Mouse (Mus musculus) urinary bladder, postnatal 14 days (tissue): ENCODE measurements around the gene Sgf29.

Experiments
- DNase-seq: peaks from one replicate; pipeline ENCODE4 v3.0.0; 2021; ENCODE audit warnings: low spot score

Sgf29 gene

DNA sequence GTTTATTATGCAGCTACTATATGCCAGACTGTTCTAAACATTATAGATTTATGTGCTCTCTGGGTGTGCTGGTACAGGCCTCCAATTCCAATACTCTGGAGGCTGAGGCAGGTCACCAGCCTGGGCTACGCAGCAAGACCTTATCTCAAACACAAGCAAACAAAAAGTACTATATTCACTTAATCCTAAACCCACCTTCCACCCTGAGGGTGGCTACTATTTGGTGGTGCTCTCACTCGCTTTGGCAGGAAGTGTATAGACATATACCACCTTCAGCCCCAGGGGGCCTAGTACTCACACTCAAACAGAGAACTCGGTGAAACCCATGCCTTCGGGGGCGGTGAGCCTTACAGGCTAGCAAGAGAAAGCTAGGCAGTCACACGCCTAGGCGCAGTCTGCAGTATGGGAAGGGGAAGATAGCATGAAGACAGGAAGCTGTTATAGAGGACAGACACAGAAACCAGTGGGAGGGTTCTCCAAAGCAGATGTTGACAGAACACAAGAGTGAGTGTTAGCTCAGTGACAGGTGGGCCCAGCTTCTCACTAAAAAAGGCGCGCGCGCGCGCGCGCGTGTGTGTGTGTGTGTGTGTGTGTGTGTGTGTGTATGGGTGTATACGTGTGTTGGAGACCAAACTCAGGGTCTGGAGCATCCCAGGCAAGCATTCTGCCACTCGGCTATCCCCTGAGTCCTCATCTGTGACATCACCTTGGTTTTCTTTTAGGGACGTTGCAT is 58.5 kb downstream of the Sgf29 start, which contains the start of gene Coro1a:
Gene Coro1a (minus strand): TSS at position 346 of the 733 bp plus-strand sequence.
- DNase-seq = no peak

DNA sequence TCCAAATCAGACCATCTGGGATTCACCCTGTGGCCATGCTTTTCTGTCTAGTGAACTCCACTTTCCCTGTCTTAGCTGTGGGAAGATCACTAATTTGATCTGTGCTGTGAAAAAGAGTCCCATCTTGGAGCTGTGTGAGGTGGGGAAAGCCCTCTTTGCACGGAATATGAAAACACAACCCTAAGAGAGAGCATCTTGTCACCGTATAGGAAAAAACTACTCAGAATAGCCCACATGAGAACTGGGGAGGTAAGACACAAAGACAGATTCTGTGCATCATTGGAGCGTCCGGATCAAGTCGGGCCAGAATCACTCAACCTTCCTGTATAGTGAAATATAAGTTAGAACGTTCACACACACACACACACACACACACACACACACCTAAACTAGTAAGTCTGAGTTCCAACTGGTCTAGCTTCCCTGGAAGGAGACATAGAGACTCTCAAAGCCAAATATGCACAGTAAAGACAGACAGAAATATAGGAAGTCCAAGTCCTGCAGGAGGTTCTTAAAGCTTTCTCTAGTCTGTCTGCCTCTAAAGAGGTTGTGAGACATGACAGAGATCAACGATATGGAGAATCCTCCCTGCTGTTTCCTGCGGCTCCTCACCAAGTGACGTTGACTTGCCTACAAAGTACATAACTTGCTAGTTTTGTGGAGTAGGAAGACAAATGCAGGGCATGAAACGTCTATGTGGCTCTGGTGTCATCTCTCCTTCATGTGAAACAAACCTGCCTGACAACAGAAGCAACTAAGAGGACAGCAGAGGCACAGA is 59.3 kb downstream of the Sgf29 start:
- DNase-seq = no peak

DNA sequence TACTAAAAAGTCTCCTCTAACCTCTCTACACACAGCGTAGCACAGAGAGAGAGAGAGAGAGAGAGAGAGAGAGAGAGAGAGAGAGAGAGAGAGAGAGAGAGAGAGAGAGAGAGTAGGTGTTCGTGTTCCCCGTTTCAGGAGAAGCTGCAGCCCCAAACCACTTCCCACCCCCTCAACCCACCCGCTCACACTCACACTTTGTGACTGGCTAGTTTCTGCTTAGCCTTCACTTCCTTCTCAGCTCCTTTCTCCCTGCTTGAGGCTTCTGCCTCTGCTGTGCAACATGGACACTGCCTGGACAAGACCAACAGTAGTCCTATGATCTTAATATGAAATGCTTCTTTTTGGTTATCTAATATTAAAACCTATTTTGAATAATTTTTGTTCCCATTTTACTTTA is 61.2 kb downstream of the Sgf29 start:
- DNase-seq = no peak

DNA sequence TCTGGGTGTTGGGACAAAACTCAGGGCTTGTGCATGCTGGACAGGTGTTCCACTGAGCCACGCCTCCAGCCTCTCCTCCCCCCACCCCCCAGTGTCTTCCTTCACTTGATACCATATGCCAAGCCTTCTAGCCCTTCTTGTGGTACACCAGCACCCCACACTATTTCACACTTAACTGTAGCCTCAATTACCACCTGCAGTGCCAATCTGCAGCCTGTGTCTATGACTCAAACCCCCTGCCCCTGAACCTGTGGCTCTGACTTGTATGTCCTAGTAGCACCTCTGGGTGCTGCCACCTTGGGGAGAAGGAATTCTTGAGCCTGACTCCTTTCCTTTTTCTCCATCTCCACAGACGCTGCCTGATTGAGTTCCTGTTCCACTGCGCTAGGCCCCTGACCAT is 62.8 kb downstream of the Sgf29 start:
- no peak for DNase-seq

DNA sequence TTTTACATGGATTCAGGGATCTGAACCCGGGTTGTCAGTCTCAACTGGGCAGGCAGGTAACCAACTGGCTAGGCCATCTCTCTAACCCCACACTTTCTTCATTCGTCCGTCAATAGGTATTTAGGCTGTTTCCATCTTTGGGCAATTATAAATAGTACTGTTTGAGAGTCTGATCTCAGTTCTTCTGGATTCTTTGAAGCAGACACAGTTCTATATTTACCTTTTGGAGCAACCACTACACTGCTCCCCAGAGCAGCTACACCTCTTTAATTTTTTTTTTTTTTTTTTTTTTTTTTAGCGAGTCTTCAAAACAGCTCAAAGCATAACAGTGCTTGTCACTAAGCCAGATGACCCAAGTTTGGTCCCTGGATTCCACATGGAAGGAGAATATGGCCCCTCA is 66.6 kb downstream of the Sgf29 start:
- DNase-seq = no peak

DNA sequence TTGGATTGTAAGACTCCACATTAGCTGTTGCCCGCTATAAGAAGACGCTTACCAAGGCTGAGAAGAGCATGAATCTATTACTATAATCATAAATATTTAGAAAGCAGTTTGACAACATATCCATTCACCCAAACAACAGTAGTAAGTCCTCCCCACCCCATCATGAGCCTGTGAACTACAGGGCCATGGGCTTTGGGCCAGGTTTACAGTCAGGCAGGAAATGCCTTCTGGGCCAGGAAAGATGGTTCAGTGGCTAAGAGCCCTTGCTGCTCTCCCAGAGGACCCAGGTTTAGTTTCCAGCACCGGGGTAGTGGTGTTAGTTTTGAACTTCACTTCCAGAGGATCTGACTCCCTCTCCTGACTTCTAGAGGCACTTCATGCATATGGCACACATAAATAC is 68.5 kb downstream of the Sgf29 start:
- no peak for DNase-seq

DNA sequence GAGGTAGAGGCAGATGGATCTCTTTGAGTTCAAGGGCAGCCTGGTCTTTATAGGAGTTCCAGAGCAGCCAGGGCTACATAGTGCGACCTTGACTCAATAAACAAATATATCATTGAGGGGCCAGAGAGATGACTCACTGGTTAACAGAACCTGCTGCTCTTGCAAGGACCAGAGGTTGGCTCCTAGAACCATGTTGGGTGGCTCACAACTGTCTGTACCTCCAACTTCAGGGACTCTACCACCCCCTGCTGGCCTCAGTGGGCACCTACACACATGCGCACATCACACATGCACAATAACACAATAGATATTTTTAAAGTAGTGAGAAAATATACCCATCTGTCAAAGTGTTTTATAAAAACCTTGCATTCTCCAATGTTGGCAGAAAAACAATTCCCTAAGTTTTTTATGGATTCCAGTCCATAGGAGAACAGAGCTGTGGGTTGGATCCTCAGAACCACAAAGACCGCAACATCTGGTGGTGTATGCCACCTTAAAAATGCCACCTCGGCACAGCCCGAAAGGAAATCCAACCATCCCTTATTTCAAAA is 69.8 kb downstream of the Sgf29 start:
- no peak for DNase-seq

DNA sequence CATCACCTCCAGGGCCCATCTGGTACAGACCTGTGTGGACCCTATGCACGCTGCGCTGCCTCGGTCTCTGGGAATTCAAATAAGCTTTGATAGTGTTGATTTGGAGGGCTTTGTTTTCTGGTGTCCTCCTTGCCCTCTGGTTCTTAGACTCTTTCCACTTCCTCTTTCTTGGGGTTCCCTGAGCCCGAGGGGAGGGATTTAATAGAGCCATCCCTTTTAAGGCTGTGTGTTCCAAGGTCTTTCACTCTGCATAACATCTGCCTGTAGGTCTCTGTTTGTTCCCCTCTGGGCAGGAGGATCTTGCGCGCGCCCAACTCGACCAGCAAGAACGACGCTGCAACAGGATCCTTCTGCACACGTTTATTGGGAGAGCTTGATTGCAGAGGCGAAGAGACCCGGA is 72.5 kb downstream of the Sgf29 start:
- no peak for DNase-seq
